Mouse (Mus musculus): ENCODE measurements around the gene B4gat1. TPM values are rescaled to one million over a fixed set of nuclear protein-coding genes. Genes with fewer than 3 reads are reported as not detected.

The B4gat1 gene
- polyA plus RNA-seq (2021; fragmentation: Nextera tagmentation): 129 and 165 TPM in 2 replicates
- long read RNA-seq, experiment 1, transcript B4gat1-202 (1 exons, 2,224 nt): minor isoform, 17 of 921 reads
- long read RNA-seq, experiment 1, transcript B4gat1-201 (2 exons, 2,032 nt): major isoform, 894 of 921 reads
- long read RNA-seq, experiment 1, partial matches to known transcripts: 0 of 921 reads
- long read RNA-seq, experiment 1, other reads (novel, unspliced or antisense): 10 of 921 reads
- long read RNA-seq, experiment 2, transcript B4gat1-201 (2 exons, 2,032 nt): major isoform, 246 of 254 reads
- long read RNA-seq, experiment 2, transcript B4gat1-202 (1 exons, 2,224 nt): minor isoform, 7 of 254 reads
- long read RNA-seq, experiment 2, partial matches to known transcripts: 0 of 254 reads
- long read RNA-seq, experiment 2, other reads (novel, unspliced or antisense): 1 of 254 reads

GRCm38 (mm10) chr19:5038709-5039156, at the start of gene B4gat1, which contains the start of gene AC124502.3:
Gene B4gat1, plus strand, starts transcription at chr19:5038826.
Gene AC124502.3, plus strand, starts transcription at chr19:5038891.

DNA sequence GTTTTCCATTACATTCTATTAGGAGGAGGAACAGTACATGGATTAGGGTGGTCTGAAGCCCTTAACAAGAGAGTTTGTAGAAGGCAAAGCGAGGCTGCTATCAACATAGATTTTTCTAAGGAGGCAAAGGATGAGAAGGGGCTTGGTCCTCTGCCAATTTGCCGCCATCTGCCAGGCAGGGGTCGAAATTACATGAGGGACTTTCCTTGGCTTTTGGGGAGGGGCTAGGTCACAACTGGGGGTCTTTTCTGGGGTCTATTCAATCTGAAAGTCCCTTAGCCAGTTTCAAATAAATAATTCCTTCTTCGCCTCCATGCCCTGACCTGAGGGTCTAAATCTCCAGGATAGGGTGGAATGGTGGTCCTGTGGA, 48.4 kb upstream of the B4gat1 start, which contains the start of gene Npas4:
TSS of gene Npas4 (minus strand) at position 61 of the 370 bp plus-strand sequence.

DNA sequence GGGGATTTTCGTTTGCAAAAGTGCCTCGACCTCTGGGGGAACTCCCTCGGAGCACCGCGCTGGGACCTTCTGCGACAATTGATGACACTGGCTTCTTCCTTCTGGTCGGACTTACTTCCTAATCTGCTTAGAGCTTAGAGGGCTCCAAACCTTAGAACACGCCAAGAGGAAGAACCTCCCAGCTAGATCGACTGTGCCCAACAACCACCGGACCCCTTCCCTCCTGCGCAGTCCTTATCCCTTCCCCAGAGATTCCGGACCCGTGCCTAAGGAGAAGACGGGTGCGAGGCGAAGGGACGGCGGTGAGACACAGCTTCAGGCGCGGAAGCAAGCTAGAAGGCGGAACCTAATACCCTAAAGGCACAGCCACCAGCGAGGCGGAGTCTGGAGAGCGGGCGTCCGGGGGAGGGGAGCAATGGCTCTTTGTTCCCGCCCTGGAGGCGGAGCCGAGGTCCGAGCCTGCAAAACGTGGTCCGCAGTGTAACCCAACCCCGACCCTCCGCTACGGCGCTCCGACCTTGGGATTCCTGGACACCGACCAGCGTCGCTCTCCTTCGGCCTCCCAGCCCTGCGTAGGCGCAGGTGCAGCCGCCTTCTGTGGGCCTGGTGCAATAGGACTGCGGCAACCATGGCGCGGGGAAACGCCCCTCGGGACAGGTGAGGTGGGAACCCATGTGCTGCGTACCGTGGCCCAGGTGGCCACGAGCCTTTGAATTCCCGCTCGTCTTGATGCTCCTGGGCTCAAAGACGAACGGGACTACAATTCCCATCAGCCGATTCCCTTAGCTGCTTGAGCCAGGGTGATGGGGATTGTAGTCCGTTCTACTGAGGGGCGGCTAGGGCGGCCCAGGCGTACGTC, 14.8 kb upstream of the B4gat1 start, which contains the start of gene Slc29a2:
TSS of gene Slc29a2 (plus strand) at position 240 of the 859 bp plus-strand sequence.

GRCm38 (mm10) chr19:5040862-5041523, 2.4 kb downstream of the B4gat1 start, which contains the start of gene Brms1:
Gene Brms1, plus strand, starts transcription at chr19:5041354.

DNA sequence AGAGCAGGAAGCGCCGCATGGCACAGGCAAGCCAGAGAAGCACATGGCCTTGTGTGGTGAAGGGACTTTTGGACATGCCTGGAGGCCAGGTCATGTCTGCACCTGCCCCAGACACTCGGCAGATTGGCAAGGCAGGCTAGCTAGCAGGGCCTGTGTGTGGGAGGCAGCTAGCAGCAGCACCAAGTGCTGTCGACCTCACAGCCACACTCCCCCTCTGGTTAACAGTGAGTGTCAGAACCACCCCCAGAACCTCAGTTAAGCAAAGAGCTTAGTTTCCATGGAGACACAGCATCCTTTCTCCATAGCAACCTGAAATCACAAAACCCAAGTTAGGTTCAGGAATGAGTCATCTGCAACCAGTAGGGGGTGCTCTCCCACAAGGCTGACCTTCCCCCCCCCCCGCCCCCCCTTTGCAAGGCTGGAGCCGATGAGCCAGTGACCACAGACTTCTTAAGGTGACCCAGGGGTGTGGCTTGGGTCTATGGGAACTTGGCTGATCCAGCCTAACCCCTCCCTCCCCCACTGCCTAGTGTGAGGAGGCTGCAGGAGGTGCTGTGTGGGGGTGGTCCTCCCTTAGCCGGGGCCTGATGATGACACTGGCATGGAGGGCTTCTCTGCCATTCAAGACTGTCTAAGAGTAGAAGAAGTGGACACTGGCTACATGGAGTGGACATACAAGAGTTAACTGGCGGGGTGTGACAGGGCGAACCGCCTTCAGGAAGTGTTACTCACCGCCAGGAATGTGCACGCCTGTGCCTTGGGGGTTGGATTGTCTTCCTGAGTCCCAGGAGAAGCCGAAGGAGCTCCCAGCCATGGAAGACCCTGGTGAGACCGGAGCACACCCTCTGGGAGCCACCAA, 11.7 kb downstream of the B4gat1 start, which contains the start of gene Rin1:
TSS of gene Rin1 (plus strand) at position 435 of the 859 bp plus-strand sequence.

DNA sequence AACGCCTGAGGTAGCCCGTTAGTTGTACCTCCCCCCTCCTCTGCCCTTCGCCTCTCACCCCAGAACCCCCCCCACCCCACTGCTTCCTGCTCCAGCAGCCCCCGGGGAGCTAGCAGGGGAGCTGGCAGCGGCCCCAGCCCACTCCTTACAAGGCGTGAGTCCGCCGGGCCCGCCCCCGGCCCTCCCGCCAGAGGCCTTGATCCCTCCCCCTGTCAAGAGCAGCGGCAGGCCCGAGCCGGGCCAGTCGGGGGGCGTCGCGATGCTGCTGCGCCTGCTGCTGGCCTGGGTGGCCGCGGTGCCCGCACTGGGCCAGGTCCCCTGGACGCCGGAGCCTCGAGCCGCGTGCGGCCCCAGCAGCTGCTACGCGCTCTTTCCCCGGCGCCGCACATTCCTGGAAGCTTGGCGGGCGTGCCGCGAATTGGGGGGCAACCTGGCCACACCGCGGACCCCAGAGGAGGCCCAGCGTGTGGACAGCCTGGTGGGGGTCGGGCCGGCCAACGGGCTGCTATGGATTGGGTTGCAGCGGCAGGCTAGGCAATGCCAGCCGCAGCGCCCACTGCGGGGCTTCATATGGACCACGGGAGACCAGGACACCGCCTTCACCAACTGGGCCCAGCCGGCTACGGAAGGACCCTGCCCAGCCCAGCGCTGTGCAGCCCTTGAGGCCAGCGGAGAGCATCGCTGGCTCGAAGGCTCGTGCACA, 29.4 kb downstream of the B4gat1 start, which contains the start of gene Cd248:
TSS of gene Cd248 (plus strand) at position 212 of the 703 bp plus-strand sequence.

GRCm38 (mm10) chr19:5085145-5085863, 46.7 kb downstream of the B4gat1 start, which contains the start of gene Tmem151a:
Gene Tmem151a, minus strand, starts transcription at chr19:5085531.

DNA sequence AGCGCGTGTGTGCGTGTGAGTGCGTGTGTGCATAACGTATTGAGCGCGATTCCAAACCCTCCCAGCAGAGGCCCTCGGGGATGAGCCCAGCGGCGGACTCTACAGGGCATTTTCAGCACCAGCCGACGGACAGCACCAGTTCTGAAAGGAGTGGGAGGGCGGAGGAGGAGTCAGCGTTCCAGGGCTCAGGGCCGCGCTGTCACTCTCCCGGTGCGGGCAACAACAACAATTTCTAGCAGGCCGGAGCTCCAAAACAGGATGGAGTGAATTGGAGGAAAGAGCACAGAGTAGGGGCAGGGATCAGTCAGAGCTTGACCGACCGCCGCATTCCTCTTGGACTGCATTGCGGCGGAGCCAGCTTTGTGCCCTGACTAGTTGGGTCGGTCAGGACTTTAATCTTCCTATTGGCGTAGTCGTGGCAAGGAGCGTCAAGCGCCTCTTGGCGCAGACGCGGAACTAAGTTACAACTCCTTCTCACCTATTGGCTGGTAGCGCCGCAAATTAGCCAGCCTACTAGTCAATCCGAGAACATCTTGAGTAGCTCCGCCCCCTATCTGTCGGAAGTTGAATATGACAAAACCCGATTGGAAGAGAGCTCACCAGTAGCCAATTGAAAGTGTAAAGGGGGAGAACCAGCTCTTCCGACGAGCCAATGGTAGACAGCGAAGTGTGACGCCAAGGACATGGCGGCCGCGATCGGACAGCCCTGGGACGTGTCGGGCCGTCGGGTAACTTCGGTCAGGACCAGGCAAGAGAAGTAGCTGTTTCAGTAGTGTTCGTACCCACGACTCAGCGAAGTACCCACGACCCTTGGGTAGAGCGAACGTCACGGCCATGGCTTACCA, 49.5 kb downstream of the B4gat1 start, which contains the start of gene Yif1a:
TSS of gene Yif1a (plus strand) at position 655 of the 845 bp plus-strand sequence.

Other genes with a start within 250 kb of the B4gat1 start
- gene Rbm4, start 244.9 kb upstream of the B4gat1 start, polyA plus RNA-seq (2021; fragmentation: Nextera tagmentation): 25.7 and 26.6 TPM in 2 replicates
- gene Gm21992, start 227.2 kb upstream of the B4gat1 start, polyA plus RNA-seq (2021; fragmentation: Nextera tagmentation): 5.1 and 8.4 TPM in 2 replicates
- gene Rbm14, start 227.2 kb upstream of the B4gat1 start, polyA plus RNA-seq (2021; fragmentation: Nextera tagmentation): 7.6 and 11.1 TPM in 2 replicates
- 37.7 and 46.6 TPM in 2 replicates for gene Ccs, start 199.5 kb upstream of the B4gat1 start, polyA plus RNA-seq (2021; fragmentation: Nextera tagmentation)
- 1.5 and 1.8 TPM in 2 replicates for gene Ccdc87, start 199.5 kb upstream of the B4gat1 start, polyA plus RNA-seq (2021; fragmentation: Nextera tagmentation)
- gene Ctsf, start 183.7 kb upstream of the B4gat1 start, polyA plus RNA-seq (2021; fragmentation: Nextera tagmentation): 79.0 and 97.4 TPM in 2 replicates
- 0.28 and 1.0 TPM in 2 replicates for gene Actn3, start 160.9 kb upstream of the B4gat1 start, polyA plus RNA-seq (2021; fragmentation: Nextera tagmentation)
- 10.3 and 15.3 TPM in 2 replicates for gene Zdhhc24, start 160.2 kb upstream of the B4gat1 start, polyA plus RNA-seq (2021; fragmentation: Nextera tagmentation)
- 7.2 and 18.1 TPM in 2 replicates for gene Bbs1, start 132.2 kb upstream of the B4gat1 start, polyA plus RNA-seq (2021; fragmentation: Nextera tagmentation)
- 20.7 and 24.6 TPM in 2 replicates for gene Dpp3, start 110.5 kb upstream of the B4gat1 start, polyA plus RNA-seq (2021; fragmentation: Nextera tagmentation)
- gene Peli3, start 95.7 kb upstream of the B4gat1 start, polyA plus RNA-seq (2021; fragmentation: Nextera tagmentation): 8.9 and 11.4 TPM in 2 replicates
- 133 and 161 TPM in 2 replicates for gene Mrpl11, start 76.7 kb upstream of the B4gat1 start, polyA plus RNA-seq (2021; fragmentation: Nextera tagmentation)
- gene Npas4, start 48.5 kb upstream of the B4gat1 start, polyA plus RNA-seq (2021; fragmentation: Nextera tagmentation): 12.7 and 17.4 TPM in 2 replicates
- gene Slc29a2, start 15.0 kb upstream of the B4gat1 start, polyA plus RNA-seq (2021; fragmentation: Nextera tagmentation): 6.6 and 8.4 TPM in 2 replicates
- gene AC124502.3, start 65 bp downstream of the B4gat1 start, polyA plus RNA-seq (2021; fragmentation: Nextera tagmentation): 1.7 and 2.9 TPM in 2 replicates
- 33.0 and 37.7 TPM in 2 replicates for gene Brms1, start 2.5 kb downstream of the B4gat1 start, polyA plus RNA-seq (2021; fragmentation: Nextera tagmentation)
- gene Rin1, start 11.7 kb downstream of the B4gat1 start, polyA plus RNA-seq (2021; fragmentation: Nextera tagmentation): 13.6 and 19.4 TPM in 2 replicates
- 2.3 and 4.5 TPM in 2 replicates for gene Cd248, start 29.3 kb downstream of the B4gat1 start, polyA plus RNA-seq (2021; fragmentation: Nextera tagmentation)
- 148 and 149 TPM in 2 replicates for gene Tmem151a, start 46.7 kb downstream of the B4gat1 start, polyA plus RNA-seq (2021; fragmentation: Nextera tagmentation)
- 36.4 and 56.7 TPM in 2 replicates for gene Yif1a, start 49.7 kb downstream of the B4gat1 start, polyA plus RNA-seq (2021; fragmentation: Nextera tagmentation)
- 37.0 and 528 TPM in 2 replicates for gene Cnih2, start 59.7 kb downstream of the B4gat1 start, polyA plus RNA-seq (2021; fragmentation: Nextera tagmentation)
- 140 and 175 TPM in 2 replicates for gene Rab1b, start 68.2 kb downstream of the B4gat1 start, polyA plus RNA-seq (2021; fragmentation: Nextera tagmentation)
- gene Klc2, start 79.7 kb downstream of the B4gat1 start, polyA plus RNA-seq (2021; fragmentation: Nextera tagmentation): 11.6 and 37.2 TPM in 2 replicates
- gene Pacs1, start 234.3 kb downstream of the B4gat1 start, polyA plus RNA-seq (2021; fragmentation: Nextera tagmentation): 18.5 and 34.5 TPM in 2 replicates